Mouse (Mus musculus) midbrain, embryonic 13.5 days (tissue): ENCODE results near the gene Rnf144b. TPM values are rescaled to one million over a fixed set of nuclear protein-coding genes. Genes with fewer than 3 reads are reported as not detected.

ENCODE experiments used
- ATAC-seq: fragments of 200-750 bp; cut with Nextera tagmentation; 2 replicates; pipeline ENCODE4 v1.8.0; 2017; ENCODE audit warnings: mild to moderate bottlenecking, moderate TSS enrichment, moderate library complexity
- H3K27ac ChIP-seq: fragments of 300-500 bp; sonication (generic); 2 replicates; pipeline ENCODE4 v1.5.1; 2015; ENCODE audit warnings: inconsistent platforms, mild to moderate bottlenecking, moderate library complexity
- H3K27me3 ChIP-seq: fragments of 300-500 bp; sonication (generic); 2 replicates; pipeline ENCODE4 v1.6.1; 2015; ENCODE audit warnings: mild to moderate bottlenecking, inconsistent platforms
- H3K36me3 ChIP-seq: fragments of 300-500 bp; sonication (generic); 2 replicates; pipeline ENCODE4 v1.6.1; 2015; ENCODE audit warnings: mild to moderate bottlenecking, inconsistent platforms
- H3K4me1 ChIP-seq: fragments of 300-500 bp; sonication (generic); replicated peaks from 2 replicates; pipeline ENCODE4 v1.6.1; 2015; ENCODE audit warnings: inconsistent platforms
- H3K4me2 ChIP-seq: fragments of 300-500 bp; sonication (generic); replicated peaks from 2 replicates; pipeline ENCODE4 v1.6.1; 2015; ENCODE audit warnings: moderate library complexity, mild to moderate bottlenecking, inconsistent platforms
- H3K4me3 ChIP-seq: fragments of 300-500 bp; sonication (generic); replicated peaks from 2 replicates; pipeline ENCODE4 v1.5.1; 2015; ENCODE audit warnings: mild to moderate bottlenecking, inconsistent platforms
- H3K9ac ChIP-seq: fragments of 300-500 bp; sonication (generic); replicated peaks from 2 replicates; pipeline ENCODE4 v1.6.1; 2015; ENCODE audit warnings: mild to moderate bottlenecking, inconsistent platforms
- H3K9me3 ChIP-seq: fragments of 300-500 bp; sonication (generic); 2 replicates; pipeline ENCODE4 v1.6.1; 2016; ENCODE audit warnings: mild to moderate bottlenecking, inconsistent platforms
- WGBS: fragments of 180-500 bp; shearing (Covaris S2); methylation state at CpG from one replicate; pipeline ENCODE4 v1.1.7; 2015; 5-methylcytosine and 5-hydroxymethylcytosine counted together
- polyA plus RNA-seq: library from polyadenylated mRNA; unstranded; fragments of >200 nt; fragmentation: Nextera tagmentation; extraction: Ambion mirVana; gene quantifications from 2 replicates; pipeline ENCODE4 v1.2.1, GENCODE M21; 2015

Rnf144b gene
- polyA plus RNA-seq, 1 experiment from 2014 or later = 0.59 TPM

GRCm38 (mm10) chr13:47104856-47105541 is 17.5 kb upstream of the Rnf144b start:
- under 1% methylated on average over 25 of the region's 25 CpGs for WGBS
- Histone ChIP-seq H3K9me3 (no peaks in the 10 kb centered on the region), H3K36me3 (peaks cover 3% of the 10 kb centered on the region; the same call in 1 of the 2 replicates), H3K9ac (peak overlapping the region; percentile 98), H3K4me1 (peaks cover 29% of the 10 kb centered on the region), H3K4me3 (peak overlapping the region; percentile 98), H3K4me2 (peak overlapping the region; percentile 84), H3K27ac (peak overlapping the region; percentile 99), H3K27me3 (no peaks in the 10 kb centered on the region)
- no peak for ATAC-seq

- WGBS = under 1% methylated on average over 122 of the region's 129 CpGs
- Histone ChIP-seq H3K9me3 (no peaks in the 10 kb centered on the region), H3K27me3 (no peaks in the 10 kb centered on the region), H3K27ac (peak within 1 kb of the TSS; percentile 99), H3K4me1 (peaks cover 29% of the 10 kb centered on the region), H3K36me3 (no peaks in the 10 kb centered on the region), H3K9ac (peak within 1 kb of the TSS; percentile 98), H3K4me3 (peak within 1 kb of the TSS; percentile 98), H3K4me2 (peak within 1 kb of the TSS; percentile 84)
- ATAC-seq = peak; percentile 93
Observed at GRCm38 (mm10) chr13:47105711-47106579, 16.5 kb upstream of the Rnf144b start, which contains the start of gene Dek. TSS of gene Dek (minus strand) at chr13:47106201.

- Histone ChIP-seq H3K4me2 (peak overlapping the region; percentile 84), H3K27ac (peak overlapping the region; percentile 99), H3K9me3 (no peaks in the 10 kb centered on the region), H3K4me1 (peaks cover 29% of the 10 kb centered on the region), H3K9ac (peak overlapping the region; percentile 98), H3K36me3 (no peaks in the 10 kb centered on the region), H3K4me3 (peak overlapping the region; percentile 98), H3K27me3 (no peaks in the 10 kb centered on the region)
- WGBS = under 1% methylated on average over 20 of the region's 20 CpGs
- ATAC-seq = peak; percentile 41
Observed at GRCm38 (mm10) chr13:47106580-47106888, 15.9 kb upstream of the Rnf144b start.

- 81% methylated on average over 2 of the region's 2 CpGs for WGBS
- Histone ChIP-seq H3K4me3 (no peak overlapping the region), H3K9me3 (no peaks in the 10 kb centered on the region), H3K27me3 (no peaks in the 10 kb centered on the region), H3K4me2 (no peak overlapping the region), H3K36me3 (no peaks in the 10 kb centered on the region), H3K27ac (no peak overlapping the region), H3K9ac (no peak overlapping the region), H3K4me1 (peaks cover 14% of the 10 kb centered on the region)
- ATAC-seq = no peak
Observed at GRCm38 (mm10) chr13:47109239-47109638, 13.2 kb upstream of the Rnf144b start.

GRCm38 (mm10) chr13:47111185-47111584 is 11.3 kb upstream of the Rnf144b start:
- 81% methylated on average over 3 of the region's 3 CpGs for WGBS
- no peak overlapping the region for H3K27ac ChIP-seq
- no peak overlapping the region for H3K4me3 ChIP-seq
- no peak for ATAC-seq
- H3K4me2 ChIP-seq = no peak overlapping the region
- H3K9me3 ChIP-seq = no peaks in the 10 kb centered on the region
- no peaks in the 10 kb centered on the region for H3K36me3 ChIP-seq
- H3K4me1 ChIP-seq = 0 out of 2 replicates have a peak, but pooled peaks cover 7% of the 10 kb centered on the region
- H3K27me3 ChIP-seq = no peaks in the 10 kb centered on the region
- H3K9ac ChIP-seq = no peak overlapping the region

- no peak overlapping the region for H3K4me2 ChIP-seq
Observed at GRCm38 (mm10) chr13:47112056-47112455, 10.4 kb upstream of the Rnf144b start.

GRCm38 (mm10) chr13:47112924-47113323 is 9.5 kb upstream of the Rnf144b start:
- WGBS = 69% methylated on average over 3 of the region's 3 CpGs
- Histone ChIP-seq H3K4me2 (no peak overlapping the region), H3K4me1 (no peaks in the 10 kb centered on the region), H3K36me3 (no peaks in the 10 kb centered on the region), H3K4me3 (no peak overlapping the region), H3K27me3 (no peaks in the 10 kb centered on the region), H3K9ac (no peak overlapping the region), H3K27ac (no peak overlapping the region), H3K9me3 (no peaks in the 10 kb centered on the region)
- ATAC-seq = no peak

More at GRCm38 (mm10) chr13:47112056-47112455, 10.4 kb upstream of the Rnf144b start:
- Histone ChIP-seq H3K27me3 (no peaks in the 10 kb centered on the region), H3K27ac (no peak overlapping the region), H3K9ac (no peak overlapping the region), H3K4me3 (no peak overlapping the region), H3K9me3 (no peaks in the 10 kb centered on the region), H3K4me1 (0 out of 2 replicates have a peak, but pooled peaks cover 2% of the 10 kb centered on the region), H3K36me3 (no peaks in the 10 kb centered on the region)
- ATAC-seq = no peak
- WGBS = 88% methylated on average over 3 of the region's 3 CpGs

- Histone ChIP-seq H3K27me3 (peaks cover 7% of the 10 kb centered on the region; the same call in 1 of the 2 replicates), H3K36me3 (no peaks in the 10 kb centered on the region), H3K4me3 (no peak overlapping the region), H3K9ac (no peak overlapping the region), H3K27ac (no peak overlapping the region), H3K4me2 (no peak overlapping the region), H3K4me1 (no peaks in the 10 kb centered on the region), H3K9me3 (no peaks in the 10 kb centered on the region)
- ATAC-seq = no peak
- 87% methylated on average over 3 of the region's 3 CpGs for WGBS
Observed at GRCm38 (mm10) chr13:47116000-47116399, 6.5 kb upstream of the Rnf144b start.

- WGBS = 39% methylated on average over 12 of the region's 12 CpGs
- peak overlapping the region; percentile 99 for H3K4me2 ChIP-seq
- H3K4me3 ChIP-seq = no peak overlapping the region
- no peaks in the 10 kb centered on the region for H3K9me3 ChIP-seq
- peaks cover 14% of the 10 kb centered on the region for H3K4me1 ChIP-seq
- H3K27ac ChIP-seq = no peak overlapping the region
- no peaks in the 10 kb centered on the region for H3K36me3 ChIP-seq
- peaks cover 44% of the 10 kb centered on the region for H3K27me3 ChIP-seq
- no peak overlapping the region for H3K9ac ChIP-seq
- ATAC-seq = no peak
Observed at GRCm38 (mm10) chr13:47121333-47121889, 1.0 kb upstream of the Rnf144b start.

- no peaks in the 10 kb centered on the region for H3K36me3 ChIP-seq
- ATAC-seq = no peak
- WGBS = 44% methylated on average over 3 of the region's 3 CpGs
- no peaks in the 10 kb centered on the region for H3K9me3 ChIP-seq
- H3K9ac ChIP-seq = no peak overlapping the region
- H3K4me3 ChIP-seq = no peak overlapping the region
- H3K27me3 ChIP-seq = peaks cover 44% of the 10 kb centered on the region
- H3K4me1 ChIP-seq = peaks cover 14% of the 10 kb centered on the region
- H3K27ac ChIP-seq = no peak overlapping the region
- H3K4me2 ChIP-seq = no peak overlapping the region
Observed at GRCm38 (mm10) chr13:47124449-47124848, 2.0 kb downstream of the Rnf144b start.

GRCm38 (mm10) chr13:47124986-47125385 is 2.5 kb downstream of the Rnf144b start:
- 91% methylated on average over 6 of the region's 6 CpGs for WGBS
- H3K36me3 ChIP-seq = no peaks in the 10 kb centered on the region
- no peaks in the 10 kb centered on the region for H3K9me3 ChIP-seq
- H3K4me1 ChIP-seq = peaks cover 14% of the 10 kb centered on the region
- ATAC-seq = no peak
- H3K27ac ChIP-seq = no peak overlapping the region
- no peak overlapping the region for H3K4me3 ChIP-seq
- peaks cover 42% of the 10 kb centered on the region for H3K27me3 ChIP-seq
- H3K4me2 ChIP-seq = no peak overlapping the region
- no peak overlapping the region for H3K9ac ChIP-seq

GRCm38 (mm10) chr13:47125595-47125994 is 3.1 kb downstream of the Rnf144b start:
- 81% methylated on average over 5 of the region's 5 CpGs for WGBS
- no peak for ATAC-seq
- H3K9me3 ChIP-seq = no peaks in the 10 kb centered on the region
- H3K9ac ChIP-seq = no peak overlapping the region
- H3K27me3 ChIP-seq = peaks cover 41% of the 10 kb centered on the region
- no peak overlapping the region for H3K4me2 ChIP-seq
- H3K4me1 ChIP-seq = peaks cover 14% of the 10 kb centered on the region
- no peaks in the 10 kb centered on the region for H3K36me3 ChIP-seq
- no peak overlapping the region for H3K27ac ChIP-seq
- no peak overlapping the region for H3K4me3 ChIP-seq
